Mouse (Mus musculus) embryonic fibroblast, embryonic 13.5 days (primary cell): ENCODE results near the gene Mindy4.

Source experiments
- CTCF ChIP-seq: IDR thresholded peaks from 2 replicates; pipeline ENCODE4 v1.5.1; 2011; ENCODE audit warnings: mild to moderate bottlenecking, control low read depth, low read length, moderate library complexity, borderline replicate concordance; ENCODE audit not compliant: insufficient read depth
- POLR2A ChIP-seq: IDR thresholded peaks from 2 replicates; pipeline ENCODE4 v1.6.1; 2011; ENCODE audit warnings: low read depth, mild to moderate bottlenecking, control low read depth, low read length, moderate library complexity

GRCm38 (mm10) chr6:55299917-55300316 lies 96.7 kb downstream of the Mindy4 start:
- no peak for TF ChIP-seq CTCF
- TF ChIP-seq POLR2A = no peak
